Mouse (Mus musculus) stomach, embryonic 15.5 days (tissue): Measurements from ENCODE around the gene Clrn1. TPM values are rescaled to one million over a fixed set of nuclear protein-coding genes. Genes with fewer than 3 reads are reported as not detected.
"Not testable (repeated sequence)": the region's sequence is repeated elsewhere in the genome, so short reads cannot be mapped to it uniquely, and the experiment has no call there.

Experiments
- ATAC-seq: fragments of 200-750 bp; cut with Nextera tagmentation; 2 replicates; pipeline ENCODE4 v1.8.0; 2017; ENCODE audit warnings: low read depth, moderate number of reproducible peaks, moderate TSS enrichment; ENCODE audit not compliant: insufficient read depth, low FRiP score
- H3K27ac ChIP-seq: fragments of 300-500 bp; sonication (generic); 2 replicates; pipeline ENCODE4 v1.5.1; 2015; ENCODE audit warnings: mild to moderate bottlenecking, inconsistent platforms
- H3K27me3 ChIP-seq: fragments of 300-500 bp; sonication (generic); replicated peaks from 2 replicates; pipeline ENCODE4 v1.6.1; 2015; ENCODE audit warnings: inconsistent platforms
- H3K36me3 ChIP-seq: fragments of 300-500 bp; sonication (generic); 2 replicates; pipeline ENCODE4 v1.6.1; 2015; ENCODE audit warnings: inconsistent platforms
- H3K4me1 ChIP-seq: fragments of 300-500 bp; sonication (generic); 2 replicates; pipeline ENCODE4 v1.6.1; 2015; ENCODE audit warnings: inconsistent platforms
- H3K4me2 ChIP-seq: fragments of 300-500 bp; sonication (generic); 2 replicates; pipeline ENCODE4 v1.6.1; 2015; ENCODE audit warnings: mild to moderate bottlenecking, inconsistent platforms
- H3K4me3 ChIP-seq: fragments of 300-500 bp; sonication (generic); replicated peaks from 2 replicates; pipeline ENCODE4 v1.5.1; 2015; ENCODE audit warnings: inconsistent platforms
- H3K9ac ChIP-seq: fragments of 300-500 bp; sonication (generic); 2 replicates; pipeline ENCODE4 v1.6.1; 2015; ENCODE audit warnings: inconsistent platforms
- H3K9me3 ChIP-seq: fragments of 300-500 bp; sonication (generic); 2 replicates; pipeline ENCODE4 v1.6.1; 2016; ENCODE audit warnings: inconsistent platforms
- WGBS: fragments of 180-500 bp; shearing (Covaris S2); methylation state at CpG from one replicate; pipeline ENCODE4 v1.1.7; 2015; 5-methylcytosine and 5-hydroxymethylcytosine counted together
- polyA plus RNA-seq: library from polyadenylated mRNA; unstranded; fragments of >200 nt; fragmentation: Nextera tagmentation; extraction: Ambion mirVana; gene quantifications from 2 replicates; pipeline ENCODE4 v1.2.1, GENCODE M21; 2015

The Clrn1 gene
- polyA plus RNA-seq, 1 experiment from 2014 or later, result not detected

GRCm38 (mm10) chr3:58883511-58883907, 1.6 kb downstream of the Clrn1 start:
- Histone ChIP-seq H3K4me1 (no peaks in the 10 kb centered on the region), H3K4me3 (no peak overlapping the region), H3K4me2 (no peak overlapping the region), H3K9me3 (no peaks in the 10 kb centered on the region), H3K36me3 (no peaks in the 10 kb centered on the region), H3K27ac (no peak overlapping the region), H3K27me3 (no peaks in the 10 kb centered on the region), H3K9ac (no peak overlapping the region)
- ATAC-seq, result no peak

GRCm38 (mm10) chr3:58882878-58883510, 2.1 kb downstream of the Clrn1 start:
- H3K4me3 ChIP-seq, result no peak overlapping the region
- 12% methylated on average over 8 of the region's 8 CpGs for WGBS
- H3K9me3 ChIP-seq, result no peaks in the 10 kb centered on the region
- no peaks in the 10 kb centered on the region for H3K27me3 ChIP-seq
- H3K36me3 ChIP-seq, result no peaks in the 10 kb centered on the region
- no peak overlapping the region for H3K27ac ChIP-seq
- H3K4me1 ChIP-seq, result no peaks in the 10 kb centered on the region
- ATAC-seq, result no peak
- no peak overlapping the region for H3K4me2 ChIP-seq
- no peak overlapping the region for H3K9ac ChIP-seq

- H3K27me3 ChIP-seq, result no peaks in the 10 kb centered on the region
- no peak overlapping the region for H3K4me3 ChIP-seq
- no peaks in the 10 kb centered on the region for H3K36me3 ChIP-seq
- H3K4me1 ChIP-seq, result no peaks in the 10 kb centered on the region
- H3K27ac ChIP-seq, result no peak overlapping the region
- ATAC-seq, result no peak
- H3K9ac ChIP-seq, result no peak overlapping the region
- H3K4me2 ChIP-seq, result no peak overlapping the region
- 78% methylated on average over 1 of the region's 1 CpGs for WGBS
- no peaks in the 10 kb centered on the region for H3K9me3 ChIP-seq
Measured at GRCm38 (mm10) chr3:58881016-58881415, 4.1 kb downstream of the Clrn1 start.

- Histone ChIP-seq H3K4me2 (no peak overlapping the region), H3K36me3 (no peaks in the 10 kb centered on the region), H3K4me1 (no peaks in the 10 kb centered on the region), H3K9ac (no peak overlapping the region), H3K9me3 (no peaks in the 10 kb centered on the region), H3K27ac (no peak overlapping the region), H3K27me3 (no peaks in the 10 kb centered on the region), H3K4me3 (no peak overlapping the region)
- ATAC-seq, result no peak
- 71% methylated on average over 2 of the region's 2 CpGs for WGBS
Measured at GRCm38 (mm10) chr3:58880181-58880580, 5.0 kb downstream of the Clrn1 start.

GRCm38 (mm10) chr3:58871882-58872281, 13.3 kb downstream of the Clrn1 start:
- H3K9me3 ChIP-seq, H3K27ac ChIP-seq, H3K4me3 ChIP-seq, H3K4me2 ChIP-seq, H3K9ac ChIP-seq, H3K4me1 ChIP-seq, ATAC-seq, H3K27me3 ChIP-seq, H3K36me3 ChIP-seq: not testable (repeated sequence)
- 68% methylated on average over 2 of the region's 2 CpGs for whole genome bisulfite sequencing

GRCm38 (mm10) chr3:58865690-58866089, 19.4 kb downstream of the Clrn1 start:
- Histone ChIP-seq H3K27ac (no peak overlapping the region), H3K27me3 (no peaks in the 10 kb centered on the region), H3K9me3 (no peaks in the 10 kb centered on the region), H3K4me3 (no peak overlapping the region), H3K4me1 (no peaks in the 10 kb centered on the region), H3K36me3 (no peaks in the 10 kb centered on the region), H3K4me2 (no peak overlapping the region), H3K9ac (no peak overlapping the region)
- 50% methylated on average over 7 of the region's 7 CpGs for WGBS
- no peak for ATAC-seq

GRCm38 (mm10) chr3:58862976-58863375, 22.2 kb downstream of the Clrn1 start:
- Histone ChIP-seq H3K9me3 (no peaks in the 10 kb centered on the region), H3K27ac (no peak overlapping the region), H3K4me3 (no peak overlapping the region), H3K36me3 (no peaks in the 10 kb centered on the region), H3K27me3 (no peaks in the 10 kb centered on the region), H3K9ac (no peak overlapping the region), H3K4me2 (no peak overlapping the region), H3K4me1 (no peaks in the 10 kb centered on the region)
- ATAC-seq, result no peak
- 54% methylated on average over 2 of the region's 2 CpGs for WGBS

GRCm38 (mm10) chr3:58843415-58843814, 41.7 kb downstream of the Clrn1 start:
- H3K27ac ChIP-seq, result no peak overlapping the region
- H3K4me2 ChIP-seq, result no peak overlapping the region
- WGBS, result 55% methylated on average over 1 of the region's 1 CpGs
- H3K27me3 ChIP-seq, result no peaks in the 10 kb centered on the region
- H3K9ac ChIP-seq, result no peak overlapping the region
- no peaks in the 10 kb centered on the region for H3K36me3 ChIP-seq
- no peaks in the 10 kb centered on the region for H3K9me3 ChIP-seq
- no peak overlapping the region for H3K4me3 ChIP-seq
- no peaks in the 10 kb centered on the region for H3K4me1 ChIP-seq
- no peak for ATAC-seq

- Histone ChIP-seq H3K9me3 (no peaks in the 10 kb centered on the region), H3K4me1 (no peaks in the 10 kb centered on the region), H3K27me3 (no peaks in the 10 kb centered on the region), H3K36me3 (no peaks in the 10 kb centered on the region), H3K27ac (no peak overlapping the region), H3K4me3 (no peak overlapping the region), H3K9ac (no peak overlapping the region), H3K4me2 (no peak overlapping the region)
- ATAC-seq, result no peak
- WGBS, result 81% methylated on average over 5 of the region's 5 CpGs
Measured at GRCm38 (mm10) chr3:58833442-58834160, 51.5 kb downstream of the Clrn1 start.

DNA sequence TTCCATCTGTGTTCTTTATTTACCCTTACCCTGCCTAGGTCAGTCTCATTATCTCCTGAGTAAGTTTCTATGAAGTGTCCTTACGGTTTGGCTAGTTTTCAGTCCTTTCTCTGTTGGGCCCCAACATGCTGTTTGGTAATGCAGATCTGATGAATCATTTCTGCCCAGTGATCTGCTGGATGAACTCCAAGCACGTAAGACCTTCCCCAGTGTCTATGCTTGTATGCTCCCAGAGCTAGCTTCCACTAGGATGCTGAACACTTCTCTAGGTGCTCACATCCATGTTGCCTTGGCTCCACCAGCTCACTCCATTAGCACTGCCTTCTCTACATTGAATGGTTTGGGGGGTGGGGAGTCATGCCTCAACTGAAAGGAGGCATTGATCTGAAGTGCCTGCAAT, 52.3 kb downstream of the Clrn1 start:
- H3K4me1 ChIP-seq, result no peaks in the 10 kb centered on the region
- no peaks in the 10 kb centered on the region for H3K27me3 ChIP-seq
- no peak overlapping the region for H3K4me2 ChIP-seq
- no peak overlapping the region for H3K4me3 ChIP-seq
- H3K27ac ChIP-seq, result no peak overlapping the region
- no peak for ATAC-seq
- WGBS, result 82% methylated on average over 2 of the region's 2 CpGs
- H3K9me3 ChIP-seq, result no peaks in the 10 kb centered on the region
- no peak overlapping the region for H3K9ac ChIP-seq
- no peaks in the 10 kb centered on the region for H3K36me3 ChIP-seq

- no peaks in the 10 kb centered on the region for H3K36me3 ChIP-seq
- no peaks in the 10 kb centered on the region for H3K4me1 ChIP-seq
- H3K27ac ChIP-seq, result no peak overlapping the region
- ATAC-seq, result no peak
- WGBS, result 72% methylated on average over 5 of the region's 5 CpGs
- H3K4me2 ChIP-seq, result no peak overlapping the region
- H3K9me3 ChIP-seq, result no peaks in the 10 kb centered on the region
- no peak overlapping the region for H3K4me3 ChIP-seq
- H3K9ac ChIP-seq, result no peak overlapping the region
- H3K27me3 ChIP-seq, result no peaks in the 10 kb centered on the region
Measured at GRCm38 (mm10) chr3:58831586-58831985, 53.6 kb downstream of the Clrn1 start.

DNA sequence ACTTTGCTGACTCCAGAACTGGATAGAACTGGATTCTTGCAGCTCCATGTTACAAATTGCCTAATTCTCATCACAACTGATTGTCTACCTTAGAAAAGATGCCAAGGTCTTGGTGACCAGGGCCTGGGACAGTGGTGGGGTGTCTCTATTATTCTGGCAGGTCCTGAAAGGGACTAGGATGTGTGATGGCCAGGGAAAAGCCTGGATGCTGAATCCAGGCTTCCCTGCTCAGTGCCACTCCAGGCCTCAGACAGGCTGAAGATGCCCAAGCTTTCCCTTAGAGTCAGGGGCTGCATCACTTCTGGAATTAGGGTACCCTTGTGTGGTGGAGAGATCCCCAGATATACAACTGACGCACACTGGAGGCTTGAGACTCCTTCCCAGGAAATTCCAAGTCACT, 55.2 kb downstream of the Clrn1 start:
- Histone ChIP-seq H3K36me3 (no peaks in the 10 kb centered on the region), H3K4me2 (no peak overlapping the region), H3K27ac (no peak overlapping the region), H3K4me3 (no peak overlapping the region), H3K27me3 (no peaks in the 10 kb centered on the region), H3K9me3 (no peaks in the 10 kb centered on the region), H3K4me1 (no peaks in the 10 kb centered on the region), H3K9ac (no peak overlapping the region)
- ATAC-seq, result no peak
- 83% methylated on average over 1 of the region's 1 CpGs for whole genome bisulfite sequencing
